Mouse (Mus musculus): ENCODE results near the gene Max.

The Max gene

DNA sequence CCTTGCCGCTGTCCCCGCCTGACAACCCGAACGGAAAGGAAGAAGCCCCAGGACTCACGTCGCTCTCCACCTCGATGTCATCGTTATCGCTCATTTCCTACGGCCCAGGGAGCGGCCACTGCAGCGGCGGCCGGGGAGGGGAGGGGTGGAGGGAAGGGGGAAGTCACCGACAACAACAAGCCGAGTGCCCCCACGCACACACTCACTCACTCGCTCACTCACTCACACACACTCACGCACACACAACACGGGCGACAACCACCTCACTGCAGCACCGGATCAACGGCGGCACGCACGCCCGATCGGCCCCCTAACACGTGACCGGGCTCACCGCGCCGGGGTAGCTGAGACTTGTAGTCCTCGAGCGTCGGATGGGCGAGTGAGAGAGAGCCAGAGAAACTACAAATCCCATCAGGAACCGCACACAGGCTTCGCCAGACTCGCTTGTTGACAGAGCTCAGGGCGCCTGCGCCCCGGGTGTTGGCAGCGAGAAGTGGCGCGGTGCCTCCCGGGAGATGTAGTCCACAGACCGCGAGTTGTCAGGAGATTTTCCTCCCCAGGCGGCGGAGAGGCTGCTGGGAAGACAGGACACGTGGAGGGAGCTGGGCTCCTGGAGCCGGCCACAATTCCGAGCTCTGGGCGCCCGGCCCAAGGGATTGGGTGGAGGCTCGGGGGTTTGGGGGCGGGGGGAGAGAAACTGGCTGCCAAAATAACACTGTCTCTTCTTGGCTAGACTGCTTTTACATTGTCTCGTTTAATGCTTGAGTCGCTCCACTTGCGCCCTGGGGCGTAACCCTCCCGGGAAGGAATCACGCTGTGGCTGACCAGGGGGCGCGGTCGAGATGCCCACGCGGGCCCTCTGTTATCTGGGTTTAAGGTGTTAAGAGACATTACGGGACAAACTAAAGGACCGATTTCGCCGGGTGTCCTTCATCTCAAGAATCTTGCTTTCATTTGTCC is at the start of gene Max:
Gene Max, minus strand, starts transcription at position 270 of the 960 bp plus-strand sequence.
- peak; percentile 98 to 99 for DNase-seq (ENCODE audit: low spot score in 2 of 2)

DNA sequence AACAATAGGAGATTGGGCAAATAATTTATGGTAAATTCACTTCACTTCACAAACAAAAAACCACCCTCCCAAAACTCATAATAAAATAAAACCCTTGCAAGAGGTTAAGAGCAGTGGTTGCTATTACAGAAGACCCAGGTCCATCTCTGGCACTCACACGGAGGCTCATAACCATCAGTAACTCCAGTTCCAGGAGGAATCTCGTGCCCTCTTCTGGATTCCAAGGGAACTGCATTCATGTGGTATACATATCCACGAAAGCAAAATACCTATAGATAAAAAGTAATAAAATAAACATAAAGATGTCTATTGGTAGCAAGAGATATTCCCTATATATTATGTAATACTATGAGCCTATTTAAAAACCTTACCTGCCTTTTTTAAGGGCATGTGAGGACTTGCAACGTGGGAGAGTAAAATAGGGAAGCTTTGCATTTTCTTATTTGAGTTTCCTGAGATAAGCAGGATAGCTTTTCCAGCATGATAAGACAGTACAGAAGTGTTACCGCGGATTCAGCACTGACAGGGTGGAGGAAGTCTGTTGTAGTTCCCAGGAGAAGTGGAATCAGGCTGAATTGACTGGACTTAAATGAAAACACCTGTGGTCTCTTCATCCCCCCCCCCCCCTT is 49.2 kb upstream of the Max start:
- no peak for DNase-seq (ENCODE audit: low spot score in 2 of 2)

DNA sequence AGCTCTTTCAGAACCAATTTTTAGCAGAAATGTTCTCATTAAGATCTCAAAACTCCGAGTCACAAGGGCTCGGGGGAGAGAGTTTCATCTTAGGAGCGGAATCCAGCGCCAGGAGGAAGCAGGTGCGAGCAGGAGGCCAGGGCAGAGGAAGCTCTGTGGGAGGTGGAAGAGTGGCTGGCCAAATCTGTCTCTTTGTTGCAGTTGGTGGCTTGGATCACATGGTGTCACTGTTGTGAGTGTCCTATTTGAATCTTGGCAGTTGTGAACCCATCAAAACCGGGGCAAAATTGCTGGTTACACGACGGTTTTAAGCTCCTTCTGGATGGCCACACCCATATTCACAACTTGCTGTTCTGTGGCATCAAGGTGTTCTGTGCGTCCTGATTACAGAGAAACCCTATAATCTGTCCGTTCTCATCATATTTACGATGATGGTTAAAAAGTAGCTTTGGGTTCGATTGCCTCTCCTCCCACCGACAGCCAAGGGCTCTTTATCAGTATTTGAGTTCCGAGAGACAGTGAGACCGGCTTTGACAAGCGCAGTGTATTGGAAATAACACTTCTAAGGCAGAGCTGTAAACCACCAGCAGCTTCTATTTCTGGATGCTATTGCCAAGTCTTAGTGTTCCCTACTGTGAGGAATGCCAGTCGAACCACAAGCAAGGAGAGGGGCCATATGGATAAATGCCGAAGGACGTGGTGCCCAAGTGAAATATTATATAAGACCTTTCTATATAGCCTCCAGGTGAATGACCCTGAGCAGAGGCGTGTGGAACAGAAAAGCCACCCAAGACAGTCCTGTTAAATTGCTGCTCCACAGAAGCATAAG is 47.4 kb upstream of the Max start:
- no peak for DNase-seq (ENCODE audit: low spot score in 2 of 2)

DNA sequence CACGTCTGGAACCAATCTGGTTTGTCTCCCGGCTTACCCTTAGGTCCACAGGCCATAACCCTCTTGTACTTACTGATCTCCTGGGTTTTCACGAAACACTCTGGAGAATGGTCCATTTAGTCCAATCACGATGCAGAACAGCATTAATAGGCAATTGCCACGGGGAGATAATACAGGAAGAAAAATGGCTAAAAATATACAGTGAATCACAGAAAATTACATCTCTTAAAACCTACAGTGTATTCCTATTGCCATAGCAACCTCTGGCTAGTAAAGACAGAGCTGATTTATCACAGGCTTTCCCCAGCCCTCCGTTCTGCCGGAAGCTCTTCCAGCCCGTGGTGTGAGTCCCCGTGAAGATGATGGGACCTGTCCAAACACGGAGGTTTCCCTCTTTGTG is 42.9 kb upstream of the Max start:
- no peak for DNase-seq (ENCODE audit: low spot score in 2 of 2)

DNA sequence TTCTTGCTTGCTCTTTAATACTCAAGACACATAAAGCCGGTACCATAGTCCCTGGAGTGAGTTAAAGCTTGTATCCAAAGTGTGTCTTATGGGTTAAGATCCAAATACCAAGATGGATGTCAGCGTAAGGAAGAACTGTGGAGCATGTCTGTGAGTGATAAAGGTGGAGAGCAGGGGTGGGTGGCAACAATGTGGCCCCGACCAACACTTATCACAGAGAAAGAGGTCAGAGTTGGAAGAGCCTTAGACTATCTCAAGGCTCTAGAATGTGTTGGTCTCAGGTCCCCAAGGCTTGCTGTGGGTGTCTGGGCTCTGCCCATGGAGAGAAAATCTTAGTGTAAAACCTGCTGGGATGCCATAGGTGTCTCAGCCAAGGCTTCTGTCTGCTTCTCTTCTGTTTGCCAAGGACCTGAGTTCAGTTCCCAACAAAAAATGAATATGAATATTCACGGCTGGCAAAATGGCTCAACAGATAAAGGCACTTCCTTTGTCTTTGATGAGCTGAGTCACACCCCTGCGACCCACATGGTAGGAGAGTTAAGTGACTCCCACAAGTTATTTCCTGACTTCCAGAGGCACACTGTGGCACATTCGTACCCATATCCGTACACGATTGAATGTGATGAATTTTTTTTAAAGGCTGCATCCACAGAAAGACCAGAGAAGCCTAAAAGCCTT is 40.7 kb upstream of the Max start:
- DNase-seq (ENCODE audit: low spot score in 2 of 2) = no peak

DNA sequence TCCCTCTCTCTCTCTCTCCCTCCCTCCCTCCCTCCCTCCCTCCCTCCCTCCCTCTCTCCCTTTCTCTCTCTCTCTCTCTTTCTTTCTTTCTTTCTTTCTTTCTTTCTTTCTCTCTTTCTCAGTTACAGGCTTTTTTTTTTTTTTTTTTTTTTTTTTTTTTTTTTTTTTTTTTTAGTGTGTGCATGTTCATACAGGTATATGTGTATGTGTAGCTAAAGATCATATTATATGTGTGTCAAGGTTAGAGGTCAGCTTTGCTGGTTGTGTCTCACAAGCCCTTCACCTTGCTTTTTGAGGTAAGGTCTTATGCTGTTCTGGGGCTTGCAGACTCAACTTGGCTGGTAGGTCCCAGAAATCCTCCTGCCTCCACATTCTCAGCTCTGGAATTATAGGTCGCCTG is 39.3 kb upstream of the Max start:
- no peak for DNase-seq (ENCODE audit: low spot score in 2 of 2)

DNA sequence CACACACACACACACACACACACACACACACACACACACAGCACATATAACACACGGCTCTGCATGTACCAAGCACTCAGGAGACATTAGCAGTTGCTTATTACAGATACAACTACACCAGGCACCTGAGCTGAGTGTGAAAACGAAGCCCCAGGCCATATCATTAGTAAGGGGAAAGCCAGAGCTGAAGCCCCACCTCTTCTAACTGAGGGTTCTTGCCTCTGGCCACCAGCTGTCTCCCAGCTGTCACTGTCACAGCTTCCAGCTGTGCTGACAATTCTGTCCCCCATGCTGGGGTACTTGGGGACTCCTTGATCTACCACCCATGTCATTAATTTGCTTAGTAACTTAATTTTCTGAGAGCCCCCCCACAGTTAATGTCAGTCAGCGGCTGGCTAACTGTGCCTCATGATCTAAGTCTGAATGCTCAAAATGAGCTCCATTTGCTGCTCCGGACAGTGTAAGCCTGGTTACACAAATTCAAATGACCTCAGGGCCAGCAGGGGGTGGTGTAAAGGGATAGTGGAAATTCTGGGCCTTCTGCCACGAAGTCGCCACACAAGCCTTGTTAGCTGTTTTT is 38.8 kb upstream of the Max start:
- no peak for DNase-seq (ENCODE audit: low spot score in 2 of 2)

DNA sequence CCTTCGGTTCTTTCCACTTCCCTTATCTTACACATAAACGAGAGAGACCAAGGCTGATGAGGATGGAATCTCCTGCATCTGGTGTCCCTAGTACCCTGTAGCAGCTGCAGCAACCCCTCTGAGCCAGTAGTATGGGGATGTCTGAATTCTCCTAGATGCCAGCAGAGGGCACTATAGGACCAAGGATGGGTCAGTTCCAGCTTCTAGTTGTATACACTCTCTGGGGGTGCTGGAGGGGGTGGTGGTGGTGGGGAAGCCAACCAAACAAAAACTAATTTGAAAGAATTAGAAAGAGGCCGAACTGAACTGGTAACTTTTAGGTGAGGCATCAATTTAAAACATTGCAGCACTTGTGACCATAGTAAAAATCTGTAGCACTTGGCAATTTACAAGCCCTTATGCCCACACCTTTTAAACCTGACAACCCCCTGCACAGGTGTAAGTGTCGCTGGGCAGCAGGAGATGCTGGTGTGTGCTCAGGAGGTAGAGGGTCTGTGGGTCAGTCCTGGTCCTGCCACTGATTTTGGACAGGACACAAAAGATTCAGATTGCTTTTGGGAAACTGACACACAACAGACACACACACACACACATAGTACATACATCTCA is 38.2 kb upstream of the Max start:
- DNase-seq (ENCODE audit: low spot score in 2 of 2) = peak; percentile 36 to 40

DNA sequence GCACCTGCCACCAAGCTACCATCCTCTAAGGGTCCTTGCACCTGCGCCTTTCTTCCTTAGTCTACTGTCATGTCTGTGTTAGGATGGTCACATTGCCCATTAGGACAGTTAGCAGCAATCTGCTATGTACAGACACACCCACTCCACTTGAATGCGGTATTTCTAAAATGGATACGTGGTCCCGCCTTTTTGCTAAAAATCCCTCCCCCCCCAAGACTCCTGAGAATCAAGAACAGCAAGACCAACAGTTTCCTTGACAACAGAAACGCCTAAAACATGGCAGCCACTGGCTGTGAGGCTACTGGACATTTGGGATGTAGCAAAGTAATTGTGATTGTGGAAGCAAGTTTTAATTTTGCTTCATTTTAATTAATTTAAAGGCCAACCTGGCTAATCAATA is 32.8 kb upstream of the Max start:
- no peak for DNase-seq (ENCODE audit: low spot score in 2 of 2)

DNA sequence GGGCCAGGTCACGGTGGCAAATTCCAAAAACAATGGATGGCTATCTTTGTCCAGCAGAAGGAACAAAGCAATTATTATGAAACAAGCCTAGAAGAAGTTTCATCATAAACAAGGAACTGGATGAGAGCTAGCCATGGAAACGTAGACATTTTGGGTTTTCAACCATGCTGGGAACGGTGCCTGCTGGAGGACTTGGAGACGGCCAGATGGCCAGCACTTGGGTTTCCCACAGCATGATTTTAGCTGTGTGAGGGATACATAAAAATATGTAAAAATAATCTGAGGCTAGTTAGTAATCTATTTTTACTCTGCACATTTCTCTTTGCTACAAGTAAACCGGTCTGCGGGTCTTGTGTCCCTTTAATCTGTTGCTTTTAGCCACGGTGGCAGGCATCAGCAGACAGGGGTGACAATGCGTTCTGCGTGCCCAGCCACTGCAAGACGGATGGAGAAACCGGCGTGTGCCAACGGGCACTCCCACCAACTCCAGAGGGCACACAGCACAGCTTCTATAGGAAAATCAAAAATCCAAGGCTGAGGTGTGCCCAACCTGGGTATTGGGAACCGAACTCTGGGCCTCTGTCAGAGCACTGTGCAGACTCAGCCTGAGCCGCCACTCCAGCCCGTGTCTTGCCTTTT is 31.0 kb upstream of the Max start:
- DNase-seq (ENCODE audit: low spot score in 2 of 2) = peak; percentile 28 to 41

DNA sequence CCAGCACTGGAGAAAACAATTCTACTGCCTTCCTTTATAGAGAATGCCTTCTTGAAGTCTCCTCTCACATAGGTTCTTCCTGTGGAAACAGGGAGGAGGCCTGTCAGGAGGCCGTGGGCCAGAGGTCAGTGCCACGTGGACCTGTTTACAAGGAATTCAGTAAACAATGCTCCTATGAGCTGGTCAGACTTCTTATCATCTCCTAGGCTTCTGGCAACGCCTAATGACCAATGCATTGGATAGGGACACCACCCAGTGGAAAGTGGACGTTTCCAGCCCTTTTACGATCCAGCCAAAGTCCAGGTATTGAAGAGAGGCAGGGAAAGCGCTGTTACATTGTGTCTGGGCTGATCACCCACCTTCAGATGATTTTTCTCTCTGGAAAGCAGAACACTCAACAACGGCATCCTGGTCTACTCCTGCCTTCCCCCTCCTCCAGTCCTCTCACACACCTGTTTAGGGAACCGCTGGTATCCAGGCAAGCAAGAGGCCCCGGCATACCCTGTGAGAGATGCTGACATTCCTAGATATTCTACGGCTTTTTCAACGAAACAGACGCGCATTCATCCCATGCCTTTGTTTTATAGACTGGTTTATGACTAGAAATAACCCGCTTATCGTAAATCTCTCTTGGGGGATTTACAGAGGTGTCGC is 20.9 kb upstream of the Max start:
- DNase-seq (ENCODE audit: low spot score in 2 of 2) = no peak

DNA sequence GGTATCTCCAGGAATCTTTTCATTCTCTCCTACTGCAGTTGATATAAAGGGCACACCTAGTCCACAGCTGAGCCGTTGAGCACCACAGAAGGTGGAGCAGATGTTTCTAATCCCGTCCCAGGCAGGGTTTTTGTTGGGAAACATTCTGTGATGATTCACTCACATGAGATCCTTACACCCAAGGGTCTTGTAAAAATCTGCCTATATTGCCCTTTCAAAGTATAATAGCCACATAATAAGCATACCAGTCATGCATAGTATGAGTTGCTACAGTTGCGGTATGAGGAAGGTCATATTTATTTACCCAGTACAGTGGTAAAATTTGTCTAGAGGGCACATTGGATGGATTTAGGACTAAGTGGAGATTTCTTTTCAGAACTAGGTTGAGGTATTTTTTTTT is 17.5 kb upstream of the Max start:
- DNase-seq (ENCODE audit: low spot score in 2 of 2) = no peak

DNA sequence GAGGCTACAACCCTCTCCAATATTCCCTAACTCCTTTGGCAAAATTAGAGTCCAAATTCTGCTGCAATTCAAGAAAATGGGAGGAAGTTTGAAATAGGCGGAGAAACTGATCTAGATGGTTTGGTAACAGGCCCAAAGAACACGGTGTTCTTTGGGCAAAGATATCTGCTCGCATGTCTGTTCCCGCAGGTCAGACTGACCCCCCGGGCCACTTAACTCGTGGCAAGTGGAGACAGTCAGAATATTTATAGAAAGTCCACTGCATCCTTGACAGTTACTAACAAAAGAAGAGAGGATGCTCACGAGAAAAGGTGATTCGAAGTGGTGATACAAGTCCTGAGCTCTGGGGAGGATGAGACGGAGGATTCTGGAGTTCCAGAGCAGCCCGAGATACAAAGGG is 10.7 kb upstream of the Max start:
- no peak for DNase-seq (ENCODE audit: low spot score in 2 of 2)

DNA sequence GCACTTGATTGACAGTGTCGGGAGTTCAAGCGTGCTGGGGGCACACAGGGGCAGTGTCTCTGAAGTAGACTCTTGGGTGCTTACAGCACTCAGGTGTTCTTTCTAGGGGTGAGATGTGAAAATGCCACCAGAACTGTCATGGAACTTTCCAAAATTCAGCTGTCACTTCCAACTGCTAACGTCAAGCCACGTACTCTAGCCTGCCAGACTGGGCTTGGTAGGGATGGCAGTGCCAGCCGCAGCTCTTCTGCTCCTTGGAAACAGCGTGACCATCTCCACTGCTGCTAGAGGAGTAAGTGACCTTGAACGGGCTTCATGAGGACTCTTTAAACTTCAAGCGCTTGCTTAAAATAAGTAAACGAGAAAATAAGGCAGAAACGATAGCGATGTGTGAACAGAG is 10.2 kb upstream of the Max start:
- DNase-seq (ENCODE audit: low spot score in 2 of 2) = no peak

DNA sequence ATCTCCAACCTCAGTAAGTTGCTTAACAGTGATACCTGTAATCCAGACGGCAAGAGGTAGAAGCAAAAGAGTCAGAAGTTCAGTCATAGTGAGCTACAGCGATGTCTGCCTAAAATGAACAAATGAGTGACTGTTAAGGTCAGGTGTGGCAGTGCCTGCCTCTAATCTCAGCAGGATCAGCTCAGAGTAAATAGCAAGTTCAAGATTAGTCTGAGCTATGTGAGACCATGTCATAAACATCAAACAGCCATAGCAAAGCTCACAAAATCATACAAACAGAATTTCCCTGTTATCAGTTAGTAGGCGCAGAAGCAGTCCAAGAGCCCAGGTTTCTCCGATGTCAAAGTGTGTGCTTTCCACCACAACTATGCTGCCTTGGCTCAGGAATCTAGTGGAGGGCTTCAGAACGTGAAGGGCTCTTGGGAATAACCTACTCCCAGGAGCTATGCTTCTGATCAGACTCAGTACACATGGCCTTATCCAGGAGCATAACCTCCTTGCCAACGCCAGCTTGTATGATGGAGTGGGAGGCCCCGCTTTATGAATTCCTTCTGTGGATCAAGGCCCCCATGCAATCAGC is 9.7 kb upstream of the Max start:
- no peak for DNase-seq (ENCODE audit: low spot score in 2 of 2)

DNA sequence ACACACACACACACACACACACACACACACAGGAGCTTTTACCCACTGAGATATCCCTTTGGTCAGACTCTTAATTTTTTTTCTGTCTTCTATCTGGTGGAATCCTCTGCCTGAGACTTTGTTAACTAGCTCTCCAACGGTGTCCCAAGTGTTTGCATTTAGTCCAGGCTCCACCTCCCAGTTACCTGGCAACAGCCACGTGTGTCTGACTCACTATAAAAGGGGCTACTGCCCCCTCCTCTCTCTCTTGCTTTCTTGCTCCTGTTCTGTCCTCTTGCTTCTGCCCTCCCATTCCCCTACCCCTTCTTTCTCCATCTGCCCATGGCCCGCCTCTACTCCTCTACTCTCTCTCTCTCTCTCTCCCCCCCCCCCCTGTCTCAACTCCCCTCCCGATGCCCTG is 3.9 kb upstream of the Max start:
- no peak for DNase-seq (ENCODE audit: low spot score in 2 of 2)

DNA sequence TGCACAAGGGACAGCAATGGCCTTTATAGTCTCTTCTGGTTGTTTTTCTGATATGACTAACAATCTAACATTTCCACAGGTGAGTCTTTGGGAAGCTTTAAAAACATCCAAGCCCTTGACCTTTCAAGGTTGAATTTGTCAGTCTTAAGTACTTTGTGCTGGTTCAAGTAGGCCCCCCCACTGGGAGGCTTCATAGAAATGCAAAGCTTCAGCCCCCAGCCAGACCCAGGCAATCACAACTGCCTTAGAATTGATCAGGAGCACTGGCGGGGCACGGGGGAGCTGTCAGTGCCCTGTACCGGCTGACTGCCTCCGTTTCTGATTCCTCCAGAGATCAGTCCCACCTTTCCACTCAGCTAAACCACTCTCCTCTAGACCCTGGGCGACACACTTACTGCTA is 3.1 kb upstream of the Max start:
- DNase-seq (ENCODE audit: low spot score in 2 of 2) = no peak

DNA sequence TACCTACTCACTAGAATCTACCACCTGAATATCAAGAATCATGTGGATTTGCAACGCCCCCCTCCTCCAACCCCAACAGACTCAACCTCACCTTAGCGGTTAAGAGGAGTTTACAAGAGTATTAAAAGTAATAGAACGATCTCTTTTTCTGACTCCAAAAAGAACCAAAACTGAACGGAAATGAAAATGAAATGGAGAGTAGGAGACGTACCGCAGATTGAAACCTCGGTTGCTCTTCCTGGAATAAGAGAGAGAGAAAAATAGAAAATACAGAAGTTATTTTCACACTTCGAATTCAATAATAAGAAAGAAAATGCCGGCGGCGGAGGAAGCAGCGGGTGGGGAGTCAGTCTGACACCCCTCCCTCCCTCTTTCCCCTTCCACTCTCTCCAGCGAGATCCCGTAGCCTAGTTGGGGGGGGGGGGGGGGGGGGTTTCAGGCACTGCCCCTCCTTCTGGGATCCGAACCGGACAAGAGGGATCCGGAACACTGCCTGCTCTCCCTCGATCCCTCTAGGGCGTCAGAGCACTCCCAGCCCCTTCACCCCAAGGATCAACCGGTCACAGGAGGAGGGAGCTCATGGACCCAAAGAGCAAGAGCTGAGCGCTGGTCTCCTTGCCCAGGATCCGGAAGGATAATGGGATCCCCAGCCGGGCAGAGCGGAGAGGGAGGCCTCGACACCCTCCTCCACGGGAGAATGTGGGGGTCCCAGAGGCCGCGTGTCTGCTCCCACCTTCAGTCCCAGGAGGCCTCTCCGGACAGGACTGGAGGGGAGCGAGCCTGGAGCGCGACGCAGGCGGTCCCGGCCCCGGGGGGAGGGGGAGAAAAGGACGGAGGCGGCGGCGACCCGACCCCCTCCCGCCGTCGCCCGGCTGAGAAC is 709 bp downstream of the Max start:
- DNase-seq (ENCODE audit: low spot score in 2 of 2) = peak in 1 of 2 experiments; percentile 22

DNA sequence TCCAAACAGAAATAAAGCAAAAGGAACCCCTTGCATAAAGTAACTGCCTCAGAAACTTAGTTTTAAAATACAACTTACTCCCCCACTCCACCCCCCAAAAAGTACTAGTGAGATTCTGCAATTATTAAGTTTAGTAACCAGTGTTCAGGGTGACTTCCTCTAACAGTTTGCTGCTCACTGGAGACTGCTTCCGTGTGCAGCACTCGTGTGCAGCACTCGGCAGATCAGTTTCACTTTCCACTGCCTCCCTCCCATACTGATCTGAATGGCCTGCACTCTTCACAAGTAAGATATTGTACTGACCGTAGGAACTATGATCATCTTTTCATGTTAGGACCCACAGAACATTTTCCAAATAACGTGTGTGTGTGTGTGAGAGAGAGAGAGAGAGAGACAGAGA is 4.3 kb downstream of the Max start:
- no peak for DNase-seq (ENCODE audit: low spot score in 2 of 2)

Measured in frontal cortex, postnatal 14 days (tissue).